In the genomic region with DNA sequence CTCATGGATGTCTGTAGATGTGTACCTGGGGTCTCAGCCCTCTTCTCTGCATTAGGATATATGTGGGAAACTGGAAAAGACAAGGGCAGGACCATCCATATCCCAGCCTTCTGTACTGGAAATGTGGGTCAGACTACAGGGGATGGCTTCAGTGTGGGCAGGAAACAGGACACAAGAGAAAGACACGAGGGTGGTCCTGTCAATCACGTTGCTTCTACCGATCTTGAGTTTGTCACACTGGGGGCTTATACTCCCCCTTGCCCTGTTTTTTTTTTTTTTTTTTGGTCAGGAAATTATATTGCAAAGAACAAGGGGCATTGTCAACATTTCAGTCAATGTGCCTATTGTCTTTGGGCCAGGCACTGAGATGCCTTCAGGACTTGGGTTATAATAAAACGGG, we compare ENCODE assay signal across 19 mouse cellular contexts. TPM values are rescaled to one million over a fixed set of nuclear protein-coding genes. Genes with fewer than 3 reads are reported as not detected.
DNase-seq lines count a peak whose midpoint lies in the region; ATAC-seq and TF ChIP-seq lines count a peak whose summit lies in the region.
"Had no signal": no experiment of that assay in that cellular context is flagged by ENCODE, and none has a peak within 500 bp of the region (broad histone marks: within the 10 kb centered on the region; RNA-seq: fewer than 3 reads in every experiment).

No protein-coding gene starts in this region.

- WGBS in heart, embryonic 12.5 days, result 32% methylated on average over 4 of the region's 4 CpGs
- 73% methylated on average over 4 of the region's 4 CpGs for WGBS in midbrain, embryonic 11.5 days
- 70% methylated on average over 4 of the region's 4 CpGs for WGBS in midbrain, embryonic 10.5 days

- no peak for DNase-seq in heart, adult 9 months (ENCODE audit: low spot score in 2 of 2)
- peak; percentile 61 for DNase-seq in midbrain, embryonic 11.5 days (ENCODE audit: low spot score, missing footprints)
- no peak for DNase-seq in midbrain, embryonic 10.5 days (ENCODE audit: low spot score)
- DNase-seq in natural killer cell, adult 2 months (ENCODE audit: low spot score in 2 of 2), result no peak
- no peak for DNase-seq in cerebellum, postnatal 14 days
- DNase-seq: adrenal gland, adult 2 months; adrenal gland, postnatal 25 days; cerebellum, adult 18-20 months; cerebellum, adult 9-11 months; embryo, embryonic 11 days; kidney, adult 11 months; kidney, adult 9 months had no signal

- no peak for ATAC-seq in heart, embryonic 12.5 days (ENCODE audit: insufficient number of reproducible peaks, low FRiP score)
- ATAC-seq in midbrain, embryonic 11.5 days (ENCODE audit: low FRiP score), result no peak
- ATAC-seq: forebrain, embryonic 15.5 days; hindbrain, postnatal 0 days had no signal

- no peaks in the 10 kb centered on the region for H3K9me3 ChIP-seq in heart, embryonic 12.5 days (replicated peaks)
- no peaks in the 10 kb centered on the region for H3K9me3 ChIP-seq in midbrain, embryonic 11.5 days (ENCODE audit: control insufficient read depth, low read length)
- H3K9me3 ChIP-seq in midbrain, embryonic 10.5 days (replicated peaks), result no peaks in the 10 kb centered on the region
- H3K9me3 ChIP-seq: embryonic facial prominence, embryonic 15.5 days; forebrain, embryonic 15.5 days; hindbrain, embryonic 13.5 days had no signal

- H3K27me3 ChIP-seq in heart, embryonic 12.5 days (replicated peaks), result no peaks in the 10 kb centered on the region
- H3K27me3 ChIP-seq in midbrain, embryonic 11.5 days (ENCODE audit: control insufficient read depth, insufficient read depth, low read length), result no peaks in the 10 kb centered on the region
- H3K27me3 ChIP-seq in midbrain, embryonic 10.5 days (ENCODE audit: low read depth, poor library complexity, severe bottlenecking), result no peaks in the 10 kb centered on the region
- H3K27me3 ChIP-seq in myocyte (ENCODE audit: control insufficient read depth, insufficient read depth, insufficient read length), result no peaks in the 10 kb centered on the region
- H3K27me3 ChIP-seq: embryonic facial prominence, embryonic 15.5 days; forebrain, embryonic 15.5 days; hindbrain, embryonic 13.5 days had no signal

- no peak for TF ChIP-seq POLR2A in myocyte (IDR thresholded peaks at IDR 0.05; ENCODE audit: insufficient read length, low read depth)

- H3K4me3 ChIP-seq in heart, embryonic 12.5 days, result peak overlapping the region; percentile 67
- H3K4me3 ChIP-seq in midbrain, embryonic 11.5 days (ENCODE audit: low read depth, low read length), result no peak overlapping the region
- no peak overlapping the region for H3K4me3 ChIP-seq in midbrain, embryonic 10.5 days
- H3K4me3 ChIP-seq in myocyte, result peak overlapping the region; percentile 42
- H3K4me3 ChIP-seq: embryonic facial prominence, embryonic 15.5 days; forebrain, embryonic 15.5 days; hindbrain, embryonic 13.5 days had no signal

- H3K4me2 ChIP-seq in heart, embryonic 12.5 days, result peak overlapping the region; percentile 68
- no peak overlapping the region for H3K4me2 ChIP-seq in midbrain, embryonic 11.5 days
- peak overlapping the region; percentile 89 for H3K4me2 ChIP-seq in myocyte (ENCODE audit: low read depth)
- H3K4me2 ChIP-seq: embryonic facial prominence, embryonic 15.5 days; forebrain, embryonic 15.5 days; hindbrain, embryonic 13.5 days had no signal

- no peak overlapping the region for H3ac ChIP-seq in myocyte (ENCODE audit: control insufficient read depth, insufficient read length)

- H3K9ac ChIP-seq in heart, embryonic 12.5 days, result peak overlapping the region; percentile 95
- H3K9ac ChIP-seq in midbrain, embryonic 11.5 days (ENCODE audit: low read length), result no peak overlapping the region
- H3K9ac ChIP-seq: embryonic facial prominence, embryonic 15.5 days; forebrain, embryonic 15.5 days; hindbrain, embryonic 13.5 days had no signal

- peaks cover 44% of the 10 kb centered on the region for H3K36me3 ChIP-seq in heart, embryonic 12.5 days
- no peaks in the 10 kb centered on the region for H3K36me3 ChIP-seq in midbrain, embryonic 11.5 days (ENCODE audit: control insufficient read depth, insufficient read depth, low read length)
- no peaks in the 10 kb centered on the region for H3K36me3 ChIP-seq in midbrain, embryonic 10.5 days
- peaks cover 21% of the 10 kb centered on the region for H3K36me3 ChIP-seq in myocyte (ENCODE audit: control insufficient read depth, insufficient read depth)
- H3K36me3 ChIP-seq: embryonic facial prominence, embryonic 15.5 days; forebrain, embryonic 15.5 days; hindbrain, embryonic 13.5 days had no signal

- H3K4me1 ChIP-seq in heart, embryonic 12.5 days (replicated peaks), result peaks cover 77% of the 10 kb centered on the region
- H3K4me1 ChIP-seq in midbrain, embryonic 11.5 days (ENCODE audit: control insufficient read depth, insufficient read depth, low read length), result no peaks in the 10 kb centered on the region
- peaks cover 24% of the 10 kb centered on the region for H3K4me1 ChIP-seq in midbrain, embryonic 10.5 days
- H3K4me1 ChIP-seq: forebrain, embryonic 15.5 days had no signal

- H3K79me2 ChIP-seq in myocyte (ENCODE audit: control insufficient read depth, insufficient read depth), result peaks cover 48% of the 10 kb centered on the region

- H3K27ac ChIP-seq in heart, embryonic 12.5 days (ENCODE audit: poor library complexity, severe bottlenecking), result peak overlapping the region; percentile 96
- H3K27ac ChIP-seq in midbrain, embryonic 11.5 days (ENCODE audit: low read depth, low read length), result no peak overlapping the region
- H3K27ac ChIP-seq in midbrain, embryonic 10.5 days (replicated peaks), result no peak overlapping the region
- H3K27ac ChIP-seq: embryonic facial prominence, embryonic 15.5 days; forebrain, embryonic 15.5 days; hindbrain, embryonic 13.5 days; hindbrain, postnatal 0 days had no signal

TF ChIP-seq in myocyte, 11 proteins besides CTCF, POLR2A, EP300 and RAD21:
- TF ChIP-seq REST (IDR thresholded peaks at IDR 0.05; ENCODE audit: insufficient read depth, insufficient read length) (no peak), MYOD1 (IDR thresholded peaks at IDR 0.05; ENCODE audit: control insufficient read depth in 1 of 3, insufficient read length in 2 of 3, low read depth in 2 of 3) (no peak), TCF12 (IDR thresholded peaks at IDR 0.05; ENCODE audit: insufficient read depth, poor library complexity, severe bottlenecking) (no peak), CEBPB (IDR thresholded peaks at IDR 0.05; ENCODE audit: insufficient read depth, poor library complexity, severe bottlenecking) (no peak), USF1 (IDR thresholded peaks at IDR 0.05; ENCODE audit: low read depth) (no peak), TCF3 (IDR thresholded peaks at IDR 0.05; ENCODE audit: insufficient read length, low read depth) (no peak), SRF (IDR thresholded peaks at IDR 0.05; ENCODE audit: control insufficient read depth, insufficient read length, low read depth) (no peak), MYOG (IDR thresholded peaks at IDR 0.05; ENCODE audit: control insufficient read depth in 1 of 3, insufficient read depth in 1 of 3, insufficient read length in 2 of 3, low read depth in 2 of 3) (no peak), POLR2AphosphoS2 (IDR thresholded peaks at IDR 0.05; ENCODE audit: insufficient read length, low read depth) (no peak), E2F4 (IDR thresholded peaks at IDR 0.05; ENCODE audit: insufficient read depth) (no peak), MAX (IDR thresholded peaks at IDR 0.05; ENCODE audit: low read depth) (no peak)

RNA-seq across cellular contexts. Expression of a gene that starts 2.5 kb away (rescaled TPM):
- polyA plus RNA-seq in heart, embryonic 12.5 days (2016; fragmentation: Nextera tagmentation; extraction: Ambion mirVana), result 5,319 and 5,490 TPM in 2 replicates
- 0.82 and 0.92 TPM in 2 replicates for polyA plus RNA-seq in midbrain, embryonic 11.5 days (2014; fragmentation: Nextera tagmentation; extraction: Ambion mirVana)
- polyA plus RNA-seq in midbrain, embryonic 10.5 days (2016; fragmentation: Nextera tagmentation; extraction: Ambion mirVana), result 0.70 and 0.74 TPM in 2 replicates
- polyA plus RNA-seq in myocyte (2012; fragmentation: generic; extraction: Trizol), result 2,000 TPM
- polyA plus RNA-seq: forebrain, embryonic 11.5 days had no signal

RNA-seq across cellular contexts. Expression of a gene that starts 20.2 kb away (rescaled TPM):
- 3.0 and 3.3 TPM in 2 replicates for polyA plus RNA-seq in heart, embryonic 12.5 days (2016; fragmentation: Nextera tagmentation; extraction: Ambion mirVana)
- polyA plus RNA-seq in midbrain, embryonic 11.5 days (2014; fragmentation: Nextera tagmentation; extraction: Ambion mirVana), result 0.36 and 0.37 TPM in 2 replicates
- 0.15 and 0.59 TPM in 2 replicates for polyA plus RNA-seq in midbrain, embryonic 10.5 days (2016; fragmentation: Nextera tagmentation; extraction: Ambion mirVana)
- polyA plus RNA-seq in myocyte (2012; fragmentation: generic; extraction: Trizol), result 0.46 TPM

RNA-seq across cellular contexts. Expression of a gene that starts 59.4 kb away (rescaled TPM):
- polyA plus RNA-seq in heart, embryonic 12.5 days (2016; fragmentation: Nextera tagmentation; extraction: Ambion mirVana), result 3,113 and 3,172 TPM in 2 replicates
- 0.95 and 1.3 TPM in 2 replicates for polyA plus RNA-seq in midbrain, embryonic 11.5 days (2014; fragmentation: Nextera tagmentation; extraction: Ambion mirVana)
- 0.72 and 0.78 TPM in 2 replicates for polyA plus RNA-seq in midbrain, embryonic 10.5 days (2016; fragmentation: Nextera tagmentation; extraction: Ambion mirVana)
- polyA plus RNA-seq in myocyte (2012; fragmentation: generic; extraction: Trizol), result 3,569 TPM

Comparison
In these comparisons a context has a peak if more than half of its experiments do, and no peak if none do; other contexts are left out.
1. H3K4me3 ChIP-seq: peak in heart, embryonic 12.5 days (single experiment) and myocyte (single experiment); none in midbrain, embryonic 11.5 days (single experiment) and midbrain, embryonic 10.5 days (single experiment).
2. RNA of a gene that starts 2.5 kb away (polyA plus RNA-seq): 5,319 to 5,490 TPM in heart, embryonic 12.5 days and 2,000 TPM in myocyte (single experiment); 0.82 to 0.92 TPM in midbrain, embryonic 11.5 days and 0.70 to 0.74 TPM in midbrain, embryonic 10.5 days; every median in the first group is over 1,000 times any median in the second.
3. RNA of a gene that starts 59.4 kb away (polyA plus RNA-seq): 3,569 TPM in myocyte (single experiment) and 3,113 to 3,172 TPM in heart, embryonic 12.5 days; 0.95 to 1.3 TPM in midbrain, embryonic 11.5 days and 0.72 to 0.78 TPM in midbrain, embryonic 10.5 days; every median in the first group is over 1,000 times any median in the second.